In the genomic region with DNA sequence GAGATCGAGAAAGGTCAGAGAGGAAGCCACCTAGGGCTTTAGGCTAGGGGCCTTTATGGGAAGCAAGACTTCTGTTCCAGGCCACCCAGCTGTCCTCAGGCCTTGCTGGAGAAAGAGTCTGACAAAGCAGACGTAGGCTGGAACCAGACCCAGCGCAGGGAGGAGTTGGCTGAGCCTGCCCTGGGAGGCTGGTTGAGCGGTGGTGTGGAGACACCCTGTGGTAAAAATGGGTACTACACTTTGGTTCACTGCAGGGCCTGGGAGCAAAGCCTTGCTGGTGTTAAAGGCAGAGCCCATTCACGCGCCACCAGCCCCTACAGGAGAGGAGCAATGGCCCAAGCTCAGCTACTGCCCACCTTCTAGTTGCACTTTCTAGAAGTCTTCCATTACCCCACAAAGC, we compare ENCODE assay signal across 8 mouse cellular contexts. TPM values are rescaled to one million over a fixed set of nuclear protein-coding genes. Genes with fewer than 3 reads are reported as not detected.
DNase-seq lines count a peak whose midpoint lies in the region; ATAC-seq lines count a peak whose summit lies in the region.

No protein-coding gene starts in this region.

- no peaks in the 10 kb centered on the region for H3K36me3 ChIP-seq in intestine, embryonic 15.5 days
- no peaks in the 10 kb centered on the region for H3K36me3 ChIP-seq in midbrain, embryonic 11.5 days (ENCODE audit: control insufficient read depth, insufficient read depth, low read length)

- H3K4me3 ChIP-seq in intestine, embryonic 15.5 days (replicated peaks): no peak overlapping the region
- H3K4me3 ChIP-seq in midbrain, embryonic 11.5 days (ENCODE audit: low read depth, low read length): no peak overlapping the region

- peak; percentile 89 for ATAC-seq in intestine, embryonic 15.5 days
- ATAC-seq in midbrain, embryonic 11.5 days (ENCODE audit: low FRiP score): peak; percentile 83
- ATAC-seq in inflammation-experienced regulatory T-cells, adult 6 months: no peak

- no peaks in the 10 kb centered on the region for H3K9me3 ChIP-seq in intestine, embryonic 15.5 days
- H3K9me3 ChIP-seq in midbrain, embryonic 11.5 days (ENCODE audit: control insufficient read depth, low read length): no peaks in the 10 kb centered on the region

- no peak overlapping the region for H3K9ac ChIP-seq in intestine, embryonic 15.5 days
- H3K9ac ChIP-seq in midbrain, embryonic 11.5 days (ENCODE audit: low read length): no peak overlapping the region

- no peak overlapping the region for H3K27ac ChIP-seq in intestine, embryonic 15.5 days
- H3K27ac ChIP-seq in midbrain, embryonic 11.5 days (ENCODE audit: low read depth, low read length): no peak overlapping the region

- no peak overlapping the region for H3K4me2 ChIP-seq in intestine, embryonic 15.5 days (replicated peaks)
- no peak overlapping the region for H3K4me2 ChIP-seq in midbrain, embryonic 11.5 days

- H3K4me1 ChIP-seq in intestine, embryonic 15.5 days (replicated peaks): 0 out of 2 replicates have a peak, but pooled peaks cover 3% of the 10 kb centered on the region
- H3K4me1 ChIP-seq in midbrain, embryonic 11.5 days (ENCODE audit: control insufficient read depth, insufficient read depth, low read length): no peaks in the 10 kb centered on the region

- no peaks in the 10 kb centered on the region for H3K27me3 ChIP-seq in intestine, embryonic 15.5 days (replicated peaks)
- no peaks in the 10 kb centered on the region; the same call in 1 of the 2 replicates for H3K27me3 ChIP-seq in midbrain, embryonic 11.5 days (ENCODE audit: control insufficient read depth, insufficient read depth, low read length)

- intact Hi-C loops in left cerebral cortex, postnatal 25 days (cut with DNase I): loop anchor here (1.0 to 5.0 kb wide), 3 partner anchors 63 to 287 kb away; no protein-coding TSS in a partner anchor

- 9% methylated on average over 6 of the region's 6 CpGs for WGBS in intestine, embryonic 15.5 days
- WGBS in midbrain, embryonic 11.5 days: 5% methylated on average over 6 of the region's 6 CpGs

- DNase-seq in adrenal gland, adult 18-20 months (ENCODE audit: low spot score in 2 of 2): peak; percentile 70 to 79
- peak; percentile 94 for DNase-seq in embryo, embryonic 10.5 days (ENCODE audit: low spot score)
- DNase-seq in gastrocnemius, postnatal 25 days: peak; percentile 77
- DNase-seq in left cerebral cortex, postnatal 25 days (ENCODE audit: low spot score in 2 of 2): peak; percentile 84 to 85
- DNase-seq in midbrain, embryonic 11.5 days (ENCODE audit: low spot score, missing footprints): peak; percentile 98
- peak; percentile 85 for DNase-seq in skeletal muscle tissue, adult 2 months (ENCODE audit: low read depth, low spot score)

RNA-seq across cellular contexts. Expression of a gene that starts 26.4 kb away (rescaled TPM):
- under 1 TPM; 0.23 to 0.35 TPM for total RNA-seq in adrenal gland, adult 18-20 months (2021)
- not detected for total RNA-seq in gastrocnemius, postnatal 25 days (2021)
- 1.3 and 1.7 TPM in 2 replicates for polyA plus RNA-seq in intestine, embryonic 15.5 days (2015; fragmentation: Nextera tagmentation; extraction: Ambion mirVana)
- total RNA-seq in left cerebral cortex, postnatal 25 days (2021): under 1 TPM in 1 of 2 experiments, not detected in 1; 0.16 TPM
- 0.57 and 0.75 TPM in 2 replicates for polyA plus RNA-seq in midbrain, embryonic 11.5 days (2014; fragmentation: Nextera tagmentation; extraction: Ambion mirVana)
- not detected for polyA plus RNA-seq in inflammation-experienced regulatory T-cells, adult 6 months (2017; shearing (Covaris generic))

RNA-seq across cellular contexts. Expression of a gene that starts 44.6 kb away (rescaled TPM):
- 10 to 100 TPM in 1 of 2 experiments, 1 to 10 TPM in 1; 9.9 to 38.0 TPM for total RNA-seq in adrenal gland, adult 18-20 months (2021)
- 10 to 100 TPM in 1 of 2 experiments, 1 to 10 TPM in 1; 8.6 to 10.6 TPM for total RNA-seq in gastrocnemius, postnatal 25 days (2021)
- 56.8 and 61.0 TPM in 2 replicates for polyA plus RNA-seq in intestine, embryonic 15.5 days (2015; fragmentation: Nextera tagmentation; extraction: Ambion mirVana)
- total RNA-seq in left cerebral cortex, postnatal 25 days (2021): 10 to 100 TPM; 12.6 to 13.2 TPM
- 26.4 and 28.6 TPM in 2 replicates for polyA plus RNA-seq in midbrain, embryonic 11.5 days (2014; fragmentation: Nextera tagmentation; extraction: Ambion mirVana)
- polyA plus RNA-seq in inflammation-experienced regulatory T-cells, adult 6 months (2017; shearing (Covaris generic)): 1 to 10 TPM in 1 of 3 experiments, under 1 TPM in 1, not detected in 1; 0.28 to 1.3 TPM
